Mouse (Mus musculus) spleen, adult 2 months (tissue): ENCODE data around the gene Rabep1.

Experiments used
- CTCF ChIP-seq: fragments of 200-500 bp; IDR thresholded peaks from 2 replicates; pipeline ENCODE4 v1.5.1; 2011; ENCODE audit warnings: mild to moderate bottlenecking, inconsistent platforms; ENCODE audit not compliant: insufficient read depth, insufficient read length, insufficient replicate concordance; ENCODE audit errors: extremely low read depth
- POLR2A ChIP-seq: fragments of 200-500 bp; IDR thresholded peaks from 2 replicates; pipeline ENCODE4 v1.6.1; 2011; ENCODE audit warnings: low read depth, low read length, inconsistent platforms

- TF ChIP-seq CTCF (no peak), POLR2A (no peak)
These were observed 128.0 kb downstream of the Rabep1 start for GRCm38 (mm10) chr11:70972586-70972985.
